Comparison of ENCODE assay signal across 8 mouse cellular contexts in the genomic region with DNA sequence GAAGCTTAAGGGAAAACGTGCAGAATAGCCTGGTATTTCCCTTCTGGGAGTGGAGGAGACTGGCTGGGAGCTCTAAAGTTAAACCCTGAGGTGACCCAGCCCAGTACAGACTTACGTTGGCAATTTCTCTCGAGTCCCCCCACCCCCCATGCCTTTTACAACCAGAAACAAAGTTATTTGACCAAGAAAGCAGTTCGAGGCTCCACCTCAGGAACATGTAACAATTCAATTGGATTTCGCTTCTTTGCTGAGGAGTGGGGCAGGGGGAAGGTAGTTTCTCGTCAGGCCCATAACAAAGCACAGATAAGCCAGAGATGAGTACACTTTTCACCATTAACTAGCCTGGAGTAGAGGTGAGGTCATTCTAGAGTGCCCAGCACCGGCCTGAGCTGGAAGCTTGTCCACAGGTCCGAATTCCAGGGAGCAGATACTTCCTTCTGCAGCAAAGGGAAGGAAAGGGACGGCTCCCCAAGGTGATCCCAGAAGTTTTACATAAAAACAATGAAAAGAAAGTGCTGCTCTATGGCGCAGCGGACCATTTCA. TPM values are rescaled to one million over a fixed set of nuclear protein-coding genes. Genes with fewer than 3 reads are reported as not detected.
A peak's percentile ranks its signal among the peaks of the same experiment; 100 is the strongest.
DNase-seq lines count a peak whose midpoint lies in the region; ATAC-seq lines count a peak whose summit lies in the region.

No protein-coding gene starts in this region.

- peak overlapping the region; percentile 72 for H3K27ac ChIP-seq in liver, embryonic 11.5 days (ENCODE audit: low read depth, low read length)
- peak overlapping the region; percentile 99 for H3K27ac ChIP-seq in forebrain, embryonic 15.5 days (replicated peaks)
- peak overlapping the region; percentile 100 for H3K27ac ChIP-seq in kidney, embryonic 14.5 days (ENCODE audit: low read depth, low read length)

- H3K4me3 ChIP-seq in liver, embryonic 11.5 days (ENCODE audit: low read depth, low read length): peak overlapping the region; percentile 86
- H3K4me3 ChIP-seq in forebrain, embryonic 15.5 days: peak overlapping the region; percentile 90
- H3K4me3 ChIP-seq in kidney, embryonic 14.5 days (ENCODE audit: low read length): peak overlapping the region; percentile 91

- ATAC-seq in liver, embryonic 11.5 days (replicated peaks; ENCODE audit: low FRiP score): no peak
- ATAC-seq in forebrain, embryonic 15.5 days (replicated peaks): peak; percentile 24; the same call in 1 of the 2 replicates
- peak; percentile 30; the same call in 1 of the 2 replicates for ATAC-seq in kidney, embryonic 14.5 days (ENCODE audit: low FRiP score, low TSS enrichment)

- peaks cover 20% of the 10 kb centered on the region for H3K27me3 ChIP-seq in liver, embryonic 11.5 days (replicated peaks; ENCODE audit: control insufficient read depth, insufficient read depth, low read length)
- no peaks in the 10 kb centered on the region for H3K27me3 ChIP-seq in forebrain, embryonic 15.5 days
- H3K27me3 ChIP-seq in kidney, embryonic 14.5 days (ENCODE audit: control insufficient read depth, insufficient read depth, low read length): no peaks in the 10 kb centered on the region

- 0 out of 2 replicates have a peak overlapping the region, but pooled peaks have one; percentile 2 for H3K9ac ChIP-seq in liver, embryonic 11.5 days (ENCODE audit: low read depth, low read length)
- H3K9ac ChIP-seq in forebrain, embryonic 15.5 days (replicated peaks): peak overlapping the region; percentile 100
- H3K9ac ChIP-seq in kidney, embryonic 14.5 days (ENCODE audit: low read depth, low read length): peak overlapping the region; percentile 99

- H3K9me3 ChIP-seq in liver, embryonic 11.5 days (ENCODE audit: control insufficient read depth, low read length): no peaks in the 10 kb centered on the region
- H3K9me3 ChIP-seq in forebrain, embryonic 15.5 days: no peaks in the 10 kb centered on the region
- no peaks in the 10 kb centered on the region for H3K9me3 ChIP-seq in kidney, embryonic 14.5 days (ENCODE audit: control insufficient read depth, low read length)

- peaks cover 6% of the 10 kb centered on the region for H3K4me1 ChIP-seq in liver, embryonic 11.5 days (replicated peaks; ENCODE audit: control insufficient read depth, insufficient read depth, low read length)
- peaks cover 48% of the 10 kb centered on the region for H3K4me1 ChIP-seq in forebrain, embryonic 15.5 days
- H3K4me1 ChIP-seq in kidney, embryonic 14.5 days (ENCODE audit: control insufficient read depth, insufficient read depth, low read length): peaks cover 18% of the 10 kb centered on the region

- H3K4me2 ChIP-seq in liver, embryonic 11.5 days: peak overlapping the region; percentile 96
- peak overlapping the region; percentile 60 for H3K4me2 ChIP-seq in forebrain, embryonic 15.5 days (replicated peaks)
- peak overlapping the region; percentile 85 for H3K4me2 ChIP-seq in kidney, embryonic 14.5 days (replicated peaks; ENCODE audit: low read depth, low read length)

- 14% methylated on average over 11 of the region's 11 CpGs for WGBS in liver, embryonic 11.5 days
- 4% methylated on average over 11 of the region's 11 CpGs for WGBS in forebrain, embryonic 15.5 days
- WGBS in kidney, embryonic 14.5 days: 6% methylated on average over 11 of the region's 11 CpGs

- H3K36me3 ChIP-seq in liver, embryonic 11.5 days (ENCODE audit: control insufficient read depth, insufficient read depth, low read length): no peaks in the 10 kb centered on the region
- no peaks in the 10 kb centered on the region for H3K36me3 ChIP-seq in forebrain, embryonic 15.5 days
- H3K36me3 ChIP-seq in kidney, embryonic 14.5 days (ENCODE audit: control insufficient read depth, insufficient read depth, low read length): no peaks in the 10 kb centered on the region

- no peak for DNase-seq in liver, embryonic 11.5 days (ENCODE audit: low spot score)
- no peak for DNase-seq in liver
- peak; percentile 17 for DNase-seq in naive thymus-derived CD4-positive, alpha-beta T cell, adult 2 months (ENCODE audit: low read depth)
- no peak for DNase-seq in right cerebral cortex, postnatal 10 days (ENCODE audit: low spot score in 2 of 2)
- DNase-seq in thymus, adult 18-20 months: no peak
- DNase-seq in spleen, postnatal 14 days (ENCODE audit: low spot score in 2 of 2): no peak

RNA-seq across cellular contexts. Expression of a gene that starts 0.5 kb away (rescaled TPM):
- polyA plus RNA-seq in liver, embryonic 11.5 days (2014; fragmentation: Nextera tagmentation; extraction: Ambion mirVana): 1.6 and 2.4 TPM in 2 replicates
- polyA plus RNA-seq in forebrain, embryonic 15.5 days (2015; fragmentation: Nextera tagmentation; extraction: Ambion mirVana): 10.9 and 13.8 TPM in 2 replicates
- polyA plus RNA-seq in kidney, embryonic 14.5 days (2014; fragmentation: Nextera tagmentation; extraction: Ambion mirVana): 10.5 and 11.4 TPM in 2 replicates

RNA-seq across cellular contexts. Expression of a gene that starts 5.7 kb away (rescaled TPM):
- 34.0 and 39.9 TPM in 2 replicates for polyA plus RNA-seq in liver, embryonic 11.5 days (2014; fragmentation: Nextera tagmentation; extraction: Ambion mirVana)
- polyA plus RNA-seq in forebrain, embryonic 15.5 days (2015; fragmentation: Nextera tagmentation; extraction: Ambion mirVana): 61.9 and 66.3 TPM in 2 replicates
- polyA plus RNA-seq in kidney, embryonic 14.5 days (2014; fragmentation: Nextera tagmentation; extraction: Ambion mirVana): 58.7 and 74.9 TPM in 2 replicates

RNA-seq across cellular contexts. Expression of a gene that starts 11.8 kb away (rescaled TPM):
- 3.4 and 3.9 TPM in 2 replicates for polyA plus RNA-seq in liver, embryonic 11.5 days (2014; fragmentation: Nextera tagmentation; extraction: Ambion mirVana)
- polyA plus RNA-seq in forebrain, embryonic 15.5 days (2015; fragmentation: Nextera tagmentation; extraction: Ambion mirVana): 14.7 and 16.6 TPM in 2 replicates
- polyA plus RNA-seq in kidney, embryonic 14.5 days (2014; fragmentation: Nextera tagmentation; extraction: Ambion mirVana): 9.4 and 10.0 TPM in 2 replicates

RNA-seq across cellular contexts. Expression of a gene that starts 52.6 kb away (rescaled TPM):
- polyA plus RNA-seq in liver, embryonic 11.5 days (2014; fragmentation: Nextera tagmentation; extraction: Ambion mirVana): not detected in 2 replicates
- polyA plus RNA-seq in forebrain, embryonic 15.5 days (2015; fragmentation: Nextera tagmentation; extraction: Ambion mirVana): not detected in 2 replicates
- polyA plus RNA-seq in kidney, embryonic 14.5 days (2014; fragmentation: Nextera tagmentation; extraction: Ambion mirVana): not detected in 2 replicates

Comparison
In these comparisons a context has a peak if more than half of its experiments do, and no peak if none do; other contexts are left out.
1. H3K9ac ChIP-seq: peak in every context shown above with its lines; median percentile 100 in forebrain, embryonic 15.5 days; 99 in kidney, embryonic 14.5 days; 2 in liver, embryonic 11.5 days.